In genomic region chr6:58629238-58629637, GRCm38 (mm10) we compare ENCODE assay signal across 18 mouse cellular contexts.
"Had no signal": no experiment of that assay in that cellular context is flagged by ENCODE, and none has a peak within 500 bp of the region (broad histone marks: within the 10 kb centered on the region; RNA-seq: fewer than 3 reads in every experiment).

No protein-coding gene starts in this region.

- H3K9ac ChIP-seq: lung, embryonic 15.5 days; midbrain, embryonic 13.5 days; midbrain, embryonic 15.5 days; neural tube, embryonic 12.5 days; stomach, embryonic 15.5 days had no signal

- H3K27me3 ChIP-seq: lung, embryonic 15.5 days; megakaryocyte, embryonic 14.5 days; midbrain, embryonic 13.5 days; midbrain, embryonic 15.5 days; neural tube, embryonic 12.5 days; stomach, embryonic 15.5 days had no signal

- H3K4me2 ChIP-seq: lung, embryonic 15.5 days; midbrain, embryonic 11.5 days; midbrain, embryonic 13.5 days; midbrain, embryonic 15.5 days; neural tube, embryonic 12.5 days; stomach, embryonic 15.5 days had no signal

- DNase-seq: lung, adult 2 months; lung, postnatal 14 days; lung, postnatal 36 days; right cerebral cortex, postnatal 14 days; right cerebral cortex, postnatal 4 days; thymus, adult 2 months; thymus, postnatal 25 days; thymus, postnatal 4 days had no signal

- ATAC-seq: lung, postnatal 0 days; midbrain, embryonic 13.5 days; midbrain, embryonic 15.5 days had no signal

- H3K9me3 ChIP-seq: lung, embryonic 15.5 days; megakaryocyte, embryonic 14.5 days; midbrain, embryonic 13.5 days; midbrain, embryonic 15.5 days; neural tube, embryonic 12.5 days; stomach, embryonic 15.5 days had no signal

- H3K36me3 ChIP-seq: lung, embryonic 15.5 days; midbrain, embryonic 13.5 days; midbrain, embryonic 15.5 days; neural tube, embryonic 12.5 days; stomach, embryonic 15.5 days had no signal

- H3K4me3 ChIP-seq: lung, embryonic 15.5 days; megakaryocyte, embryonic 14.5 days; midbrain, embryonic 13.5 days; midbrain, embryonic 15.5 days; neural tube, embryonic 12.5 days; stomach, embryonic 15.5 days had no signal

- H3K27ac ChIP-seq: lung, embryonic 15.5 days; macrophage; midbrain, embryonic 13.5 days; midbrain, embryonic 15.5 days; neural tube, embryonic 12.5 days; stomach, embryonic 15.5 days; stomach, postnatal 0 days had no signal

- H3K4me1 ChIP-seq: lung, embryonic 15.5 days; midbrain, embryonic 15.5 days; stomach, embryonic 15.5 days had no signal
